Mouse (Mus musculus): ENCODE results near the gene A930018P22Rik. TPM values are rescaled to one million over a fixed set of nuclear protein-coding genes. Genes with fewer than 3 reads are reported as not detected.

Gene A930018P22Rik
- polyA plus RNA-seq (2012), result 0.68 TPM in 1 of 2 replicates, not detected in the other

DNA sequence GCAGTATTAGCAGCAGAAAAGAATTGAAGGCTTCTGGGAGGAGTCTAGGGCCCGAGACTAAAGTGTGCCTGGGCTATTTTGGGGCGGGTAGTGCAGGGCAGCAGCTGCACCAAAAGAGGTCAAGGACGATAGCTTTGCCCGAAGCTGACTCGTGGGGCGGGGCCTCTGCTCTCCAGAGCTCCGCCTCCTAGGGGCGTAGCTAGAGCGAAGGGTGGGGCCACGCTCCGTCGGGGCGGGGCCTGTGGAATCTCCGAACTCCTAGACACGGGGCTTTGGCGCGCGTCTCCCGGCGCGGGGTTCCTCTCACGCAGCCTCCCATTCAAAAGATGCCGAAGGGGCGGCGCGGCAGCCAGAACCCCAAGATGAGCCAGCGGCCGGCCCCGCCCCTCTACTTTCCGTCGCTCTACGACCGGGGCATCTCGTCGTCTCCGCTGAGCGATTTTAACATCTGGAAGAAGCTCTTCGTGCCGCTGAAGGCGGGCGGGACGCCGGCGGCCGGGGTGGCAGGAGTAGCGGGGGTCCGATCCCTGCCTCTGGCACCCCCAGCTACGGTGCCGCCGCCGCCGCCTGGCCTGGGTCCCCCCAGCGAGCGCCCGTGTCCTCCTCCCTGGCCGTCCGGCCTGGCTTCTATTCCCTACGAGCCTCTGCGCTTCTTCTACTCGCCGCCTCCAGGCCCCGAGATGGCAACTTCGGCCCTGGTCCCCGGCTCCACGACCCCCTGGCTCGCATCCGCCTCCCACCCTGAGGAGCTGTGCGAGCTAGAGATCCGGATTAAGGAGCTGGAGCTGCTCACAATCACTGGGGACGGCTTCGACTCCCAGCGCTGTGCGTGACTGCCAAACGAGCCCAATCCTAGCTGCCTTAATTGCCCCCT, at the start of gene A930018P22Rik:
A930018P22Rik (plus strand) TSS at position 265 of the 874 bp plus-strand sequence.

GRCm38 (mm10) chr2:104095741-104096213, 26.8 kb upstream of the A930018P22Rik start, which contains the start of gene Cd59a:
Cd59a (plus strand) TSS chr2:104095801.

Other genes with a start within 250 kb of the A930018P22Rik start
- 408 and 487 TPM in 2 replicates for gene Lmo2, start 164.8 kb upstream of the A930018P22Rik start, polyA plus RNA-seq (2012)
- 5.2 and 5.4 TPM in 2 replicates for gene Fbxo3, start 95.0 kb upstream of the A930018P22Rik start, polyA plus RNA-seq (2012)
- 0.21 and 0.22 TPM in 2 replicates for gene 4931422A03Rik, start 94.4 kb upstream of the A930018P22Rik start, polyA plus RNA-seq (2012)
- gene Gm10912, start 56.9 kb upstream of the A930018P22Rik start, polyA plus RNA-seq (2012), result not detected in 2 replicates
- not detected in 2 replicates for gene Gm10799, start 54.2 kb upstream of the A930018P22Rik start, polyA plus RNA-seq (2012)
- gene Cd59b, start 52.9 kb upstream of the A930018P22Rik start, polyA plus RNA-seq (2012), result not detected in 2 replicates
- gene Cd59a, start 27.0 kb upstream of the A930018P22Rik start, polyA plus RNA-seq (2012), result 0.88 and 1.4 TPM in 2 replicates

All from megakaryocyte-erythroid progenitor cell, adult 5 weeks (primary cell).